Mouse (Mus musculus) limb, embryonic 14.5 days (tissue): Measurements from ENCODE around the gene Omd. TPM values are rescaled to one million over a fixed set of nuclear protein-coding genes. Genes with fewer than 3 reads are reported as not detected.

Source experiments
- ATAC-seq: fragments of 200-750 bp; cut with Nextera tagmentation; 2 replicates; pipeline ENCODE4 v1.8.0; 2017; ENCODE audit warnings: low read depth, moderate number of reproducible peaks, moderate TSS enrichment; ENCODE audit not compliant: low FRiP score
- DNase-seq: peaks from one replicate; pipeline ENCODE4 v3.0.0-alpha.2; 2015; ENCODE audit warnings: low spot score
- H3K27ac ChIP-seq: fragments of 300-500 bp; sonication (generic); replicated peaks from 2 replicates; pipeline ENCODE4 v1.5.1; 2014; ENCODE audit warnings: low read depth, mild to moderate bottlenecking, low read length, moderate library complexity, mixed read lengths
- H3K27me3 ChIP-seq: fragments of 300-500 bp; sonication (generic); 2 replicates; pipeline ENCODE4 v1.6.1; 2014; ENCODE audit warnings: low read length, mixed read lengths; ENCODE audit not compliant: control insufficient read depth, insufficient read depth
- H3K36me3 ChIP-seq: fragments of 300-500 bp; sonication (generic); 2 replicates; pipeline ENCODE4 v1.6.1; 2014; ENCODE audit warnings: mild to moderate bottlenecking, low read length, moderate library complexity, mixed read lengths; ENCODE audit not compliant: control insufficient read depth, insufficient read depth
- H3K4me1 ChIP-seq: fragments of 300-500 bp; sonication (generic); 2 replicates; pipeline ENCODE4 v1.6.1; 2014; ENCODE audit warnings: antibody characterized with exemption, low read length, mixed read lengths; ENCODE audit not compliant: control insufficient read depth, insufficient read depth
- H3K4me2 ChIP-seq: fragments of 300-500 bp; sonication (generic); replicated peaks from 2 replicates; pipeline ENCODE4 v1.6.1; 2014; ENCODE audit warnings: low read depth, mild to moderate bottlenecking, low read length, moderate library complexity; ENCODE audit not compliant: severe bottlenecking
- H3K4me3 ChIP-seq: fragments of 300-500 bp; sonication (generic); replicated peaks from 2 replicates; pipeline ENCODE4 v1.5.1; 2014; ENCODE audit warnings: low read length
- H3K9ac ChIP-seq: fragments of 300-500 bp; sonication (generic); 2 replicates; pipeline ENCODE4 v1.6.1; 2014; ENCODE audit warnings: mild to moderate bottlenecking, low read depth, low read length, moderate library complexity; ENCODE audit not compliant: severe bottlenecking
- H3K9me3 ChIP-seq: fragments of 300-500 bp; sonication (generic); 2 replicates; pipeline ENCODE4 v1.6.1; 2016; ENCODE audit warnings: low read length; ENCODE audit not compliant: control insufficient read depth
- POLR2A ChIP-seq: fragments of 200-500 bp; IDR thresholded peaks from 2 replicates; pipeline ENCODE4 v1.8.0; 2012; ENCODE audit warnings: inconsistent platforms, mild to moderate bottlenecking, moderate library complexity, borderline replicate concordance; ENCODE audit not compliant: insufficient read depth, insufficient read length; ENCODE audit errors: extremely low read depth
- WGBS: fragments of 180-500 bp; shearing (Covaris S2); extraction: QIAGEN DNeasy Blood & Tissue Kit; methylation state at CpG from one replicate; pipeline ENCODE4 v1.1.7; 2014; 5-methylcytosine and 5-hydroxymethylcytosine counted together
- polyA plus RNA-seq, 2 experiments: library from polyadenylated mRNA; depleted of rRNA in 1 of 2; stranded (reverse) in 1 of 2; unstranded in 1 of 2; fragments of >200 nt; fragmentation: Nextera tagmentation in 1 of 2; extraction: Ambion mirVana in 1 of 2; gene quantifications; 2 replicates each; pipeline versions ENCODE4 v1.2.1 to v1.2.3; 2012 to 2014

Omd gene
- polyA plus RNA-seq, 2 experiments, result 5.4 to 8.5 TPM

DNA sequence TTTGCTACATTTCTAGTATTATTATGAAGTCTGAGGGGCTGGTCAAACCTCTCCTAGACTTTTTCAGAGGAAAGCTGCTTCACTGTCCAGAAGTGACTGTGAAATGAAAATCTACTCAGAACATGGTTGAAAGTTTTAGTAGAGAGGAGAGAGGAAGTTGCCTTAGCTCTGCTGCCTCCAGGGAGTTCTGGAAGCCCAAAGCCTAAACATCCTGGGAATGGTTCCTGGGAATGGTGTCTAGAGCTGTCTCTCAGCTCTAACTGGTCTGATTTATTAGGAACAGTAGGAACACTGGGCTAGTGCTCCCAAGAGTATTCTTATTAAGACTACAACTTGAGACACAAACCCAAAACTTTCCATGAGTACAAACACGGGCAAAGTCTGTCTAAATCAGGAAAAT is 35.7 kb upstream of the Omd start:
- Histone ChIP-seq H3K27ac (peak overlapping the region; percentile 50; the same call in 1 of the 2 replicates), H3K4me1 (peaks cover 19% of the 10 kb centered on the region), H3K9me3 (no peaks in the 10 kb centered on the region), H3K4me3 (0 out of 2 replicates have a peak overlapping the region, but pooled peaks have one; percentile 2), H3K9ac (no peak overlapping the region), H3K4me2 (peak overlapping the region; percentile 28; the same call in 1 of the 2 replicates), H3K27me3 (no peaks in the 10 kb centered on the region), H3K36me3 (no peaks in the 10 kb centered on the region)
- TF ChIP-seq POLR2A, result no peak
- ATAC-seq (no peak), DNase-seq (no peak)
- 62% methylated on average over 1 of the region's 1 CpGs for WGBS

DNA sequence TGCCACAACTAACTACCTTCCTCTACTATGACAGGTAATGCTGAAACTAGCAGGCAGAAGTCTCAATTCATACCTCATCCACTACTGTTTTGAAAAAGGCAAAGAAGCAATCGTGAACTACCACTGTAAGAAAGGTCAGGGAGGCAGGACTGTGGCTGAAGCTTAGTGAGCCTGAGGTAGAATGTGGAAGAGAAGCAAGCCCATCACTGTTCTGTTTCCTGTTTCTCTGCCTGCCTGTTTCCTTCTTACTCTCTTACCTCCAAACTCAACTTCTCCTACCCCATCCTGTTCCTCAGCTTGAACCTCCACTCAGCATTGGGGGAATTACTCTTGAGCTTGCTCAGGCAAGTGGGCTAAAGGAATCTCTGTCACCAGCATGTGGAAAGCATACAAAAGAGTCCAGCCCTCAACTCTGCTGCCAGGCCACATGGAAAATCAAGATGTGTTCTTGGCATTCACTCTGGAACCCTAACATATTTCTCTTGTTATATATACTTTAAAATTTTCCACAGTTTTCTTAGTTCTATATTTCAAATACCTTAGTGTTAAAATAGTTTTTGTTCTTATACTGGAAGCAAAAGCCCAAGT is 34.6 kb upstream of the Omd start:
- ATAC-seq, result no peak
- no peak for TF ChIP-seq POLR2A
- peak overlapping the region; percentile 74 for H3K27ac ChIP-seq
- 80% methylated on average over 1 of the region's 1 CpGs for WGBS
- no peak overlapping the region for H3K4me3 ChIP-seq
- no peak overlapping the region for H3K4me2 ChIP-seq
- H3K9me3 ChIP-seq, result no peaks in the 10 kb centered on the region
- H3K36me3 ChIP-seq, result no peaks in the 10 kb centered on the region
- no peak overlapping the region; the same call in 1 of the 2 replicates for H3K9ac ChIP-seq
- peak; percentile 66 for DNase-seq
- peaks cover 19% of the 10 kb centered on the region for H3K4me1 ChIP-seq
- no peaks in the 10 kb centered on the region for H3K27me3 ChIP-seq

DNA sequence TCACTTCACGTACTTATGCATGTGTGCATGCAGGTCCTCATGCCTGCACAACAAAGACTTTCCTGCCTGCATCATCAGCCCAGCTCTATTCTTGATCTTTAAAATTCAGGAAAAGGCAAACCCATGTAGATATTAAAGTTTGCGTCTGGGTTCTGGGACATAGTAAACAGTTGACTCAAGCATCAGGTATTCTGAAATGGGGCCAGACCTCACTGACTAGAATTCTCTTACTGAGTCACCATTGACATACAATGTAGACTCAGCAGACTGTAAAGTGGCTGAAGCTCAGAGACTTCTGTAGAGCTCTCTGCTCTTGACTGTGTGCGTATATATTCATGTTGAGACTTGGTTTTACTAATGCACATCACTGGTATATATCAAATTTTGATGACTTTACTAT is 32.6 kb upstream of the Omd start:
- no peaks in the 10 kb centered on the region for H3K36me3 ChIP-seq
- DNase-seq (no peak), ATAC-seq (no peak)
- peaks cover 15% of the 10 kb centered on the region for H3K4me1 ChIP-seq
- no peak overlapping the region for H3K4me3 ChIP-seq
- no peaks in the 10 kb centered on the region for H3K27me3 ChIP-seq
- H3K9ac ChIP-seq, result no peak overlapping the region
- no peak for TF ChIP-seq POLR2A
- WGBS, result 90% methylated on average over 3 of the region's 3 CpGs
- H3K4me2 ChIP-seq, result no peak overlapping the region
- H3K9me3 ChIP-seq, result no peaks in the 10 kb centered on the region
- H3K27ac ChIP-seq, result no peak overlapping the region

DNA sequence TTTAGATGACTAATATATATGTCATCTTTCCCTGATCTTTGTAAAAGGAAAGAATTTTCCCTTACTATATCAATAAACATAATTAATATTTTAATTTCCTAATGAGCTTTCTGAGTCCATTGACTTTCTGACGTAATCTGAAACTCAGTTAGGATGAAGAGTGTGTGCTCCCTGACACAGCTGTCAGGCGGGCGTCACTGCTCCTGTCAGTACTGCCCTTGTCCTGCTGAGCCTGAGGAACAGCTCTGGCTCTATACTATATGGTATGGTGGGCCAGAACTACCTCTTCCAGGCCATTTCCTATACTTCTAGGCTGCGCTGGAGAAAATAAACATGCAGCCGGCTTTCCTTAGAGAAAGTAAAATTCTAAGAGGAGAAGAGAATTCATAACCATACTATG is 27.7 kb upstream of the Omd start:
- H3K4me2 ChIP-seq, result no peak overlapping the region
- no peaks in the 10 kb centered on the region for H3K4me1 ChIP-seq
- 78% methylated on average over 5 of the region's 5 CpGs for WGBS
- no peaks in the 10 kb centered on the region for H3K9me3 ChIP-seq
- TF ChIP-seq POLR2A, result no peak
- ATAC-seq, result no peak
- H3K27me3 ChIP-seq, result no peaks in the 10 kb centered on the region
- H3K4me3 ChIP-seq, result no peak overlapping the region
- H3K9ac ChIP-seq, result no peak overlapping the region
- H3K27ac ChIP-seq, result no peak overlapping the region
- H3K36me3 ChIP-seq, result no peaks in the 10 kb centered on the region
- no peak for DNase-seq

DNA sequence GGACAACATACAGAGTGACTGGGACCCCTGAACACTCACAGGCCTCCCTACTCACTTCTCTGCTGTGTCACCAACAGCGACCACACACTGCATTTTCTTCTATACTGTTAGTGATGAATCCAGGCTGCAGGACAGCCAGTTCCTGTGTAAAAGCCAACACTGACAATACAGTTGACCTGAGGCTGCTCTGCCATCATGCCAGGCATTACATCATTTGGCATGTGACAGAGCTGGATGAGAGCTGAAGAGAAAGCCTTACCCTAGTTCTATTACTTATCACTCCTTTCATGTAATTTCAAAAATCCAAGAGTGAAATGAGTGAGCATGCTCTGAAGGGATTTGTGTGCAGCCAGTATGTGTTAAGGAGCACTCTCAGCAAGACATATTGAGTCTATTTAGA is 26.1 kb upstream of the Omd start:
- Histone ChIP-seq H3K4me3 (no peak overlapping the region), H3K27ac (no peak overlapping the region), H3K4me1 (no peaks in the 10 kb centered on the region), H3K27me3 (no peaks in the 10 kb centered on the region), H3K9me3 (no peaks in the 10 kb centered on the region), H3K9ac (no peak overlapping the region), H3K4me2 (no peak overlapping the region), H3K36me3 (no peaks in the 10 kb centered on the region)
- TF ChIP-seq POLR2A, result no peak
- DNase-seq (no peak), ATAC-seq (no peak)
- WGBS, result 92% methylated on average over 1 of the region's 1 CpGs
